Mouse (Mus musculus): Measurements from ENCODE around the gene Olfr1305. TPM values are rescaled to one million over a fixed set of nuclear protein-coding genes. Genes with fewer than 3 reads are reported as not detected.

Gene Olfr1305
- not detected in 2 replicates for polyA plus RNA-seq (2012; rRNA removed)

DNA sequence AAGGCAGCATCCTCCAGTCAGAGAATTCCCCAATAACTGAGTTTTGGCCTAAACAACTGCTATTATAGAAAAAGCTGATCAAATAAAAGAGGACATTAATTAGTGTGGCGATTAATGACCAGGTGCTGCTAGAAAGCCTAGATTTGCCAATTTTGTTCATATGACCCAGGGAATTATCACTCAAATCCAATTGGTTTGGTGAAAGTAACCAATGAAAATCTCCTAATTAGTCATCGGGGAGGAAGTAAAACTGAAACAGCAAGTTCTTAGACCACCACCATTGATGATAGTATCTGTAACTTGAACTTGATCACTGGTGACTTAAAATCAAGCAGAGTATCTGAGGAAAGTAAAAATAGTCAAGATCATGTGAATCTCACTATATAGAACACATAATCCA, at the start of gene Olfr1305:
Gene Olfr1305 (minus strand): TSS at position 101 of the 400 bp plus-strand sequence.

DNA sequence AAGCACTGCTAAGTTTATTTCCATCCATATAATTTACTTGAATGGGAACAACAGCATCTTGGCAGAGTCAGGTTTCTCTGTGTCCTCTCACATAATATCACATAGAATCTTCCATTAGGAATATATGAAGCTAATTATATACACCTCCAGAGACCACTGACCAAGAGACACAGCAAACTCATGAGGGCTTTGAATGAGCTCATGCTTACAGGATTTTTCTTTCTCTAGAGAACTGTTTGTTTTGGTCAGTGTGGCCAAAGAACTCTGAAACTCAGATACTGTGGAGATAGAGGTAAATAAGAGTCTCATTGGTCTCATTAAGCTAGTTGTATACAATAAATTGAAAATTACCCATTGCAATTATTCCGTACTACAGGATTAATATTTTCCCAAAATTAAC, 39.2 kb upstream of the Olfr1305 start, which contains the start of gene Olfr1306:
Gene Olfr1306 (minus strand): TSS at position 101 of the 400 bp plus-strand sequence.

GRCm38 (mm10) chr2:111820240-111820639, 56.7 kb downstream of the Olfr1305 start, which contains the start of gene Olfr1303:
Olfr1303 (minus strand) TSS chr2:111820340.

Other genes with a start within 250 kb of the Olfr1305 start
- not detected in 2 replicates for gene Olfr1298, start 227.9 kb downstream of the Olfr1305 start, polyA plus RNA-seq (2012; rRNA removed)
- not detected in 2 replicates for gene Olfr1299, start 215.7 kb downstream of the Olfr1305 start, polyA plus RNA-seq (2012; rRNA removed)
- not detected in 2 replicates for gene Olfr1301, start 126.1 kb downstream of the Olfr1305 start, polyA plus RNA-seq (2012; rRNA removed)
- gene Olfr1302, start 99.7 kb downstream of the Olfr1305 start, polyA plus RNA-seq (2012; rRNA removed), result not detected in 2 replicates
- not detected in 2 replicates for gene Olfr1303, start 56.8 kb downstream of the Olfr1305 start, polyA plus RNA-seq (2012; rRNA removed)
- not detected in 2 replicates for gene Olfr1306, start 39.1 kb upstream of the Olfr1305 start, polyA plus RNA-seq (2012; rRNA removed)
- gene Olfr1307, start 72.3 kb upstream of the Olfr1305 start, polyA plus RNA-seq (2012; rRNA removed), result not detected in 2 replicates
- not detected in 2 replicates for gene Olfr1308, start 87.8 kb upstream of the Olfr1305 start, polyA plus RNA-seq (2012; rRNA removed)
- gene Olfr1309, start 113.1 kb upstream of the Olfr1305 start, polyA plus RNA-seq (2012; rRNA removed), result not detected in 2 replicates
- not detected in 2 replicates for gene Olfr1310, start 135.6 kb upstream of the Olfr1305 start, polyA plus RNA-seq (2012; rRNA removed)
- gene Olfr1311, start 147.3 kb upstream of the Olfr1305 start, polyA plus RNA-seq (2012; rRNA removed), result not detected in 2 replicates
- not detected in 2 replicates for gene Olfr1312, start 173.1 kb upstream of the Olfr1305 start, polyA plus RNA-seq (2012; rRNA removed)
- not detected in 2 replicates for gene Olfr1313, start 200.7 kb upstream of the Olfr1305 start, polyA plus RNA-seq (2012; rRNA removed)
- gene Olfr1314, start 219.6 kb upstream of the Olfr1305 start, polyA plus RNA-seq (2012; rRNA removed), result 0.05 TPM in 1 of 2 replicates, not detected in the other
- gene Olfr1315-ps1, start 238.3 kb upstream of the Olfr1305 start, polyA plus RNA-seq (2012; rRNA removed), result not detected in 2 replicates

Measured in central nervous system, embryonic 18 days (tissue).